ENCODE assay signal across 12 mouse cellular contexts in the genomic region with DNA sequence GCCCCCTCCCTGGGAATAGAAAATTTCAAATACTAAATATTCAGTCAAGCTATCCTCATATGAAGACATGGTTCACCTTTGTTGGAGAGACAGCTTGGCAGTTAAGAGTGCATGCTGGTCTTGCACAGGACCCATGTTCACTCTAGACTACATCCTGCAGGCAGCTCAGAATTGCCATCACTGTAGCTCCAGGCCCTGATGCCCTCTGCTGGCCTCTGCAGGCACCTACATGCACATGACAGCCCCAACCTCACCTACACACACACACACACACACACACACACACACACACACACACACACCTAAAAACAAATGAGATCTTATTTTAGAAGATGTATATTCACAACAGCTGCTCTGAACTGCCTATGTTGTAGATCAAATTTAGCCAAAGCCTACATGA. TPM values are rescaled to one million over a fixed set of nuclear protein-coding genes. Genes with fewer than 3 reads are reported as not detected.
DNase-seq lines count a peak whose midpoint lies in the region; ATAC-seq and TF ChIP-seq lines count a peak whose summit lies in the region.
"Had no signal": no experiment of that assay in that cellular context is flagged by ENCODE, and none has a peak within 500 bp of the region (broad histone marks: within the 10 kb centered on the region; RNA-seq: fewer than 3 reads in every experiment).

No protein-coding gene starts in this region.

- H3K4me2 ChIP-seq in forebrain, postnatal 0 days (ENCODE audit: low read depth), result no peak overlapping the region
- no peak overlapping the region for H3K4me2 ChIP-seq in forebrain, embryonic 12.5 days
- H3K4me2 ChIP-seq in lung, postnatal 0 days (replicated peaks; ENCODE audit: low read depth, low read length), result no peak overlapping the region
- H3K4me2 ChIP-seq: midbrain, embryonic 15.5 days had no signal

- no peak for DNase-seq in forebrain, postnatal 0 days
- no peak for DNase-seq in lung, postnatal 0 days (ENCODE audit: low spot score)
- no peak for DNase-seq in lung, postnatal 25 days (ENCODE audit: low spot score)
- DNase-seq in brain, embryonic 14.5 days (ENCODE audit: low read depth), result no peak
- peak; percentile 59 for DNase-seq in thymus, postnatal 14 days
- no peak for DNase-seq in layer of hippocampus, postnatal 36 days
- DNase-seq in adrenal gland, postnatal 25 days, result no peak
- DNase-seq: heart, adult 11 months; kidney, postnatal 25 days had no signal

- no peak overlapping the region for H3K9ac ChIP-seq in forebrain, postnatal 0 days
- no peak overlapping the region for H3K9ac ChIP-seq in forebrain, embryonic 12.5 days
- H3K9ac ChIP-seq in lung, postnatal 0 days (replicated peaks; ENCODE audit: low read depth), result no peak overlapping the region
- H3K9ac ChIP-seq: midbrain, embryonic 15.5 days had no signal

- no peaks in the 10 kb centered on the region for H3K27me3 ChIP-seq in forebrain, postnatal 0 days (ENCODE audit: insufficient read depth, low read length)
- H3K27me3 ChIP-seq in forebrain, embryonic 12.5 days, result no peaks in the 10 kb centered on the region
- no peaks in the 10 kb centered on the region for H3K27me3 ChIP-seq in lung, postnatal 0 days (replicated peaks; ENCODE audit: insufficient read depth, low read length)
- H3K27me3 ChIP-seq: midbrain, embryonic 15.5 days had no signal

- H3K9me3 ChIP-seq in forebrain, postnatal 0 days (ENCODE audit: low read length), result no peaks in the 10 kb centered on the region
- no peaks in the 10 kb centered on the region for H3K9me3 ChIP-seq in forebrain, embryonic 12.5 days
- no peaks in the 10 kb centered on the region for H3K9me3 ChIP-seq in lung, postnatal 0 days (ENCODE audit: low read length)
- H3K9me3 ChIP-seq: G1E; midbrain, embryonic 15.5 days had no signal

- H3K4me3 ChIP-seq in forebrain, postnatal 0 days (ENCODE audit: low read depth, low read length), result no peak overlapping the region
- H3K4me3 ChIP-seq in forebrain, embryonic 12.5 days (replicated peaks), result no peak overlapping the region
- no peak overlapping the region for H3K4me3 ChIP-seq in lung, postnatal 0 days (ENCODE audit: low read depth, low read length)
- H3K4me3 ChIP-seq: midbrain, embryonic 15.5 days had no signal

- ATAC-seq in forebrain, postnatal 0 days, result no peak
- no peak for ATAC-seq in forebrain, embryonic 12.5 days (ENCODE audit: low FRiP score)
- no peak for ATAC-seq in lung, postnatal 0 days
- ATAC-seq: midbrain, embryonic 15.5 days had no signal

- TF ChIP-seq EP300 in lung, postnatal 0 days (IDR thresholded peaks at IDR 0.05), result no peak

- H3K27ac ChIP-seq in forebrain, postnatal 0 days (ENCODE audit: low read depth, low read length), result no peak overlapping the region
- H3K27ac ChIP-seq in forebrain, embryonic 12.5 days, result no peak overlapping the region
- H3K27ac ChIP-seq in lung, postnatal 0 days (ENCODE audit: low read length), result no peak overlapping the region
- H3K27ac ChIP-seq: midbrain, embryonic 15.5 days had no signal

- TF ChIP-seq POLR2A in brain, embryonic 14.5 days (IDR thresholded peaks at IDR 0.05; ENCODE audit: borderline replicate concordance, extremely low read depth, insufficient read depth, insufficient read length, poor library complexity, severe bottlenecking), result no peak

- H3K36me3 ChIP-seq in forebrain, postnatal 0 days (ENCODE audit: insufficient read depth), result peaks cover 17% of the 10 kb centered on the region; the same call in 1 of the 2 replicates
- peaks cover 43% of the 10 kb centered on the region for H3K36me3 ChIP-seq in forebrain, embryonic 12.5 days (replicated peaks)
- H3K36me3 ChIP-seq in lung, postnatal 0 days (ENCODE audit: insufficient read depth, low read length), result peaks cover 10% of the 10 kb centered on the region; the same call in 1 of the 2 replicates

- no peaks in the 10 kb centered on the region for H3K4me1 ChIP-seq in forebrain, postnatal 0 days (ENCODE audit: insufficient read depth)
- H3K4me1 ChIP-seq in forebrain, embryonic 12.5 days, result no peaks in the 10 kb centered on the region
- H3K4me1 ChIP-seq in lung, postnatal 0 days (ENCODE audit: insufficient read depth, low read depth, low read length), result no peaks in the 10 kb centered on the region
- H3K4me1 ChIP-seq: midbrain, embryonic 15.5 days had no signal

- peak; percentile 36 for TF ChIP-seq CTCF in forebrain, postnatal 0 days (IDR thresholded peaks at IDR 0.05; ENCODE audit: low read depth)
- peak; percentile 38 for TF ChIP-seq CTCF in lung, postnatal 0 days (IDR thresholded peaks at IDR 0.05)
- TF ChIP-seq CTCF in brain, embryonic 14.5 days (IDR thresholded peaks at IDR 0.05; ENCODE audit: borderline replicate concordance, extremely low read depth, insufficient read depth, insufficient read length), result peak; percentile 12; the same call in 1 of the 2 replicates

RNA-seq across cellular contexts. Expression of a gene that starts 31.1 kb away (rescaled TPM):
- total RNA-seq in forebrain, postnatal 0 days (2014; rRNA removed), result 24.7 and 35.3 TPM in 2 replicates
- polyA plus RNA-seq in forebrain, postnatal 0 days (2015; fragmentation: Nextera tagmentation; extraction: Ambion mirVana), result 26.3 and 32.0 TPM in 2 replicates
- 36.4 and 37.0 TPM in 2 replicates for polyA plus RNA-seq in forebrain, embryonic 12.5 days (2016; fragmentation: Nextera tagmentation; extraction: Ambion mirVana)
- 37.4 and 41.6 TPM in 2 replicates for polyA plus RNA-seq in lung, postnatal 0 days (2015; fragmentation: Nextera tagmentation; extraction: Ambion mirVana)
- polyA plus RNA-seq in brain, embryonic 14.5 days (2012; rRNA removed), result 39.4 and 41.6 TPM in 2 replicates
- 10 to 100 TPM; 20.4 to 20.8 TPM for total RNA-seq in layer of hippocampus, postnatal 36 days (2021)
- total RNA-seq in adrenal gland, postnatal 25 days (2021), result 82.0 and 86.6 TPM in 2 replicates
